Mouse (Mus musculus) testis, adult 2 months (tissue): Measurements from ENCODE around the gene Atg7.

Experiments
- CTCF ChIP-seq: fragments of 200-500 bp; IDR thresholded peaks from 2 replicates; pipeline ENCODE4 v1.5.1; 2012; ENCODE audit warnings: low read depth, mild to moderate bottlenecking, inconsistent platforms, low read length, moderate library complexity; ENCODE audit not compliant: control insufficient read depth, insufficient read depth, insufficient replicate concordance
- POLR2A ChIP-seq: fragments of 200-500 bp; IDR thresholded peaks from 2 replicates; pipeline ENCODE4 v1.6.1; 2012; ENCODE audit warnings: low read depth, mild to moderate bottlenecking, inconsistent platforms, low read length, moderate library complexity; ENCODE audit not compliant: control insufficient read depth

DNA sequence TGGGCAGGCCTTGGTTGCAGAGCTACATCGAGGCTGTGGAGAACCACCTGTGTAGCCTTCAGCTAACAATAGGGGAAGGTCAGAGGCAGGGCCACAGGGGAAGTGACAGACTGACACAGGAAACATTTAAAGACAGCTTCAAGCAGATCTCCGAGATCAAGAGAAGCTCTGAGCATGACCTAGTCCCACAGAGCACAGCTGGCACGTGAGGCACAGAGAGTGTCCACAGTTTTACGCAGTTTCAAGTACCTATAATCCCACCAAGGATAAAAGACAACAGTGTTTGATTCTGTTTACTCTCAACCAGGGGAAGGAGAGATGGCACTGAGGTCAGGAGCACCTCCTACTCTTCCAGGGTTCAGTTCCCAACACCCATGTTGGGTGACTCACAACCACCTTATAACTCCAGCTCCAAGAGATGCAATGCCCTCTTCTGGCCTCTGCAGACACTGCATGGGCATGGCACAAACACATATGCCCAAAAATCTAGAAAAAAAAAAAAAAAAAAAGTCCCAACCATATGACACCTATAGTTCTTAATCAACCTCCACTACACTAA lies 251.7 kb downstream of the Atg7 start:
- TF ChIP-seq CTCF (no peak), POLR2A (no peak)
